Mouse (Mus musculus) left cerebral cortex, postnatal 25 days (tissue): ENCODE data around the gene Tns1. TPM values are rescaled to one million over a fixed set of nuclear protein-coding genes. Genes with fewer than 3 reads are reported as not detected.
A peak's percentile ranks its signal among the peaks of the same experiment; 100 is the strongest.

Source experiments
- DNase-seq, 2 experiments: peaks; one replicate each; pipeline ENCODE4 v3.0.0; 2022; ENCODE audit warnings: low spot score in 2 of 2, mixed read lengths in 1 of 2
- intact Hi-C: fragments of 180-260 bp; cut with DNase I; formaldehyde crosslinking; loops from one replicate; pipeline ENCODE4 v1.15.1; 2025
- total RNA-seq, 2 experiments: library from RNA; stranded (reverse); gene quantifications; 2 replicates each; pipeline ENCODE4 v1.2.3; 2021

Tns1 gene
- total RNA-seq, 2 experiments from 2014 or later = 35.1 to 40.3 TPM

GRCm38 (mm10) chr1:73979214-73979613, 145.0 kb downstream of the Tns1 start:
- intact Hi-C loops = no loop called here
- peak in 1 of 2 experiments; percentile 33 for DNase-seq

GRCm38 (mm10) chr1:73978576-73978975, 145.7 kb downstream of the Tns1 start:
- intact Hi-C loops = no loop called here
- DNase-seq = no peak

DNA sequence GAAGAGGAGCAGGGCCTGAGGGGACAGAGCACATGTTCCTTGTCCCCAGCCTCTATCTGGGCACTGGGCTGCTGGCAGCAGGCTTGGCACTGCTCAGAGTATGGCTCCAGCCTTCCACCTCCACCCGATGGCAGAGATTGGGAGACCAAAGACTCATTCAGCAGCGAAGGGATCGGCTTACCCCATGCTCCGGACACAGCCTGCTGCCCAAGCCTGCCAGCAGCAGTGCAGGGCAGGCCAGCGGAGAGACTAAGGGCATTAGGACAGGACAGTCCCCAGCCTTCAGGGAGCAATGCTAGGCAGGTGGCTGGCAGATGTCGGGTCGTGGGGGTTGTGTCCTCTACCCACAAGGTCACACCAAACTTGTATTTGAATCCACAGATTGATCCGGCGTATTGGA, 150.3 kb downstream of the Tns1 start:
- intact Hi-C loops = no loop called here
- no peak for DNase-seq

DNA sequence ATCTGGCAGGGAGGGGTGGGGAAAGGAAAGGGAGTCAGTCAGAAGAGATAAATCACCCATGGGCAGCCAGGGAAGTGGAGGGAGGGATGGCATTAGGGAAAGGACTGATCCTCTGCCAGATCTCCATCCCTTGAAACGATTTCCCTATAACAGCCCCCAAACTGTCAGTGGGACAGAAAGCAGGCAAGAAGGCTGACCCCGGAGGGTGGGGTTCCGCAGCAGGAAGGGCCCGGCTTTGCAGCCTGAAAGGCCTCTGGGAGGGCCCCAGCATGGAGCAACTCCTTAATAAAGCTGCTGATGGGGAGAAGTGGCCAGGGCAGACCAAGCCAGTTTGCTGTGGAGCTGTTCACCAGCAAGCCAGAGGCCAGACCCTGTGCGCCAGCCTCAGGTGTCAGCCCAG, 151.5 kb downstream of the Tns1 start:
- no peak for DNase-seq
- intact Hi-C loops = no loop called here

- intact Hi-C loops = no loop called here
- no peak for DNase-seq
These were observed 154.0 kb downstream of the Tns1 start for GRCm38 (mm10) chr1:73970161-73970730.

- no peak for DNase-seq
- intact Hi-C loops = no loop called here
These were observed 155.3 kb downstream of the Tns1 start for GRCm38 (mm10) chr1:73968712-73969511.

- intact Hi-C loops = no loop called here
- DNase-seq = no peak
These were observed 157.6 kb downstream of the Tns1 start for GRCm38 (mm10) chr1:73966411-73967238.

DNA sequence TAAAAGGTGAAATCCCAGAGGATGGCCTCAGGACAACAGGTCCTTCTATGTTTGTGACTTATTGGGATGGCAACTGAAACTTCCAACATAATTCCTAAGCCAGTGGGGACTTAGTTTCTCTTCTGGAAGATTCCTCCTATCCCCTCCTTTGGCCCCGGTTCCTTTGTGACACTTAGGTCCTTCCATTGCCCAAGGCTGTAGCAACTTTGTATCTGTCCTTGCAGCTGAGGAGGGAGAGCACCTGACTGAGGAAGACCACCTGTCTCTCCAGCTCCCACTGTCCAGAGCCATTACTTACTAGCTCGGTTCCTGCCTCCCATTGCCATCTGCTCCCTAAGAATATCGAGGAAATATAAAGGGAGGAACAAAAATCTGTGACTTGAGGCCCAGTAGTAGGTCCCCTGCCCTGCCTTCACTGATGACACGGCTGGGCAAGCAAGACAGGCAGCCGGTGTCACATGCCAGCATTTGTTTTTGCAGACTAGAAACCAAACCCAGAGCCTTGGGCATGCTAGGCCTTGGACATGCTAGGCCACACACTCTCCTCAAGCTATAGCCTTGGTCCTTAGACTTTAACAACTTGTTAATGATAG, 160.0 kb downstream of the Tns1 start:
- intact Hi-C loops = no loop called here
- no peak for DNase-seq

- intact Hi-C loops = no loop called here
- DNase-seq = peak in 1 of 2 experiments; percentile 25
These were observed 160.6 kb downstream of the Tns1 start for GRCm38 (mm10) chr1:73963626-73964025.

GRCm38 (mm10) chr1:73962668-73963371, 161.4 kb downstream of the Tns1 start:
- intact Hi-C loops = no loop called here
- DNase-seq = peak in 1 of 2 experiments; percentile 46

GRCm38 (mm10) chr1:73962049-73962448, 162.2 kb downstream of the Tns1 start:
- DNase-seq = no peak
- intact Hi-C loops = no loop called here

DNA sequence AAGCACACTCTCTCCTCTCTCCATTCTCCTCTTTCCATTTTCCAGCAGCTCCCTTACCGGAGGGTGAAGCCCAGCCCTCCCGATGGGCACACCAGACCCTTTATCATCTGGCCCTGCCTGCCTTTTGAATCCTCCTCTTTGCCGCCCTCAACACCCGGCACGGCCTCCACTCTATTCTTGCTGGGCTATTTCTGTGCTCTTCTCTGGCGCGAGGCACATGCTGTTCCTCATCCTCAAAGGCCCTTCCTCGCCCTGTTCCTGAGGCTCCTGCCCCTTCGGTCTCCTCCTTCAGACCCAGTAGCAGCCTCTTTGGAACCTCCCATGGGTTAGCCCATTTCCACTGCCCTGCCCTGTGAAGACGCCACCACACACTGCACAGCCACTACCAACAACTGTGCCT, 164.5 kb downstream of the Tns1 start:
- intact Hi-C loops = no loop called here
- no peak for DNase-seq

GRCm38 (mm10) chr1:73959344-73959743, 164.9 kb downstream of the Tns1 start:
- intact Hi-C loops = no loop called here
- DNase-seq = no peak

DNA sequence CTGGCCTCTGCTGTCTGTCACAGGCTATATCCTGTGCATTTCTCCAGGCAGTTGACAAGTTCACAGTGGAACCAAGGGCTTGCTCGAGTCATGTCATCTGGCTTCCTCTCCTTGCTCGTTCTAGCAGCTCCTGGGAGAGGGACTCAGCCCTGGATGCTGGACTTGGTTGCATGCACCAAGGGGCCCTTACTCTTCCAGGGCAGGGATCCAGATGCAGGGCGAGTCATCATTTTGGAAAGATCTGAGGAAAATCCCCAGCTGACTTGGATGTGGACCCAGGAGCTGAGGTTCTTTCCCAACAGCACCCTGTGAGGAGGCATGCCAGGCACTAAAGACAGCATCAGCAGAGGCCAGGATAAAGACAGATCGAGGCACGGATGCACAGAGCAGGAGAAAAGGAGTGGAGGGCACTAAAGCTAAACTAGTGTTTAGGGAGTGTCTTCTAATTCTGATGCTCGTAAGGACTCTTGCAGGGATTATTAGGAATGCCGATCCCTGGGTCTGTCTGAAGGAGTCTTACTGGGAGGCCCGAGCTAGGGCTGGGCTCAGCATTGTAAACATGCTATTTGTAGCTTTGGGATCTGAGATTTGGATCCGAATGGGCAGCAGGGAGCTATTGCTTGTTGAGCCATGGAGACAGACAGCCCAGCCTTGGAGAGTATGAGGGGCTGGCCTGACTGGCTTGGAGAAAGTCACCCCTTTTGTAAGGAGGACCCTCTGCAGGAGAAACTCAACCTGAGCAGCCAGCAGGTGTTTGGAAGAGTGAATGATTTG, 165.9 kb downstream of the Tns1 start:
- intact Hi-C loops = no loop called here
- peak in 1 of 2 experiments; percentile 33 for DNase-seq

GRCm38 (mm10) chr1:73957428-73957827, 166.8 kb downstream of the Tns1 start:
- intact Hi-C loops = no loop called here

GRCm38 (mm10) chr1:73956320-73956719, 167.9 kb downstream of the Tns1 start:
- intact Hi-C loops = no loop called here
- no peak for DNase-seq

More at GRCm38 (mm10) chr1:73957428-73957827, 166.8 kb downstream of the Tns1 start:
- no peak for DNase-seq

GRCm38 (mm10) chr1:73955259-73955842, 168.9 kb downstream of the Tns1 start:
- DNase-seq = no peak
- intact Hi-C loops = no loop called here

DNA sequence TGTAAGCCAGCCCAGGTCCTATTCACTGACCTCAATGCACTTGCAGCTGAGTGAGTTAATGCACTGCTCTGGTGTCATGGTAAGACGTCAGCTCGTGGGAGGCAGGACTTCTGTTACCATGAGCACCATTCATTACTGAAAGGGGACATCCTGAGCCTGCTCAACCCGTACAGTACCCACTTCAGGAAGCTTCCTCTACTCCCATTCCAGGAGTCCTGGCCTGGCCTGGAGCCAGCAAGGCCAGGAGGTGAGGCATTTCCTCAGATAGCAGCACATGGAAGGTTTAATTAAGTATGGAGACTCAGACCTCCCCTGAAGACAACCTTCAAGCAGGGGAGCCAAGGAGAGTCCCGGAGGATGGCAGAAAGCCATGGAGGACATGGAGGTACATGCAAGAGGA, 169.6 kb downstream of the Tns1 start:
- no peak for DNase-seq
- intact Hi-C loops = no loop called here
